Mouse (Mus musculus): ENCODE results near the gene Ksr2. TPM values are rescaled to one million over a fixed set of nuclear protein-coding genes. Genes with fewer than 3 reads are reported as not detected.

Ksr2 gene
- total and polyA plus RNA-seq, 3 experiments, result 0.36 to 1.3 (median 1.2) TPM

- peaks cover 4% of the 10 kb centered on the region for H3K27me3 ChIP-seq (replicated peaks)
- H3K4me1 ChIP-seq (ENCODE audit: control insufficient read depth in 1 of 2, insufficient read depth in 2 of 2), result 0 out of 4 replicates have a peak, but pooled peaks cover 0 to 3% of the 10 kb centered on the region in 2 experiments
- H3K4me2 ChIP-seq (ENCODE audit: insufficient read depth, low read depth, poor library complexity, severe bottlenecking), result no peak overlapping the region
- H3K9ac ChIP-seq (ENCODE audit: insufficient read depth, low read depth), result no peak overlapping the region
- no peaks in the 10 kb centered on the region for H3K79me2 ChIP-seq (replicated peaks; ENCODE audit: control insufficient read depth, extremely low read depth, insufficient read depth, poor library complexity, severe bottlenecking)
- in situ Hi-C loops (cut with MboI; ENCODE audit: low pct_ligation_motif_present, low pct_unique_long_range_greater_than_20kb, low sequenced_read_pairs), result no loop called here
- no peak overlapping the region for H3K27ac ChIP-seq (ENCODE audit: insufficient read depth, low read depth)
- H3K9me3 ChIP-seq (replicated peaks; ENCODE audit: low read length), result peaks cover 2% of the 10 kb centered on the region
- no peak for DNase-seq (ENCODE audit: extremely low read depth)
- dilution Hi-C loops (cut with MboI; ENCODE audit: extremely low pct_ligation_motif_present, extremely low pct_unique_long_range_greater_than_20kb, low sequenced_read_pairs), result no loop called here
- no peak for TF ChIP-seq CHD1 (IDR thresholded peaks at IDR 0.05; ENCODE audit: low read depth, low read length)
- TF ChIP-seq TBP (conservative IDR thresholded peaks at IDR 0.05; ENCODE audit: low read depth, low read length), result no peak
- no peak for TF ChIP-seq MAFK (IDR thresholded peaks at IDR 0.05; ENCODE audit: insufficient replicate concordance, low read length)
- no peak for TF ChIP-seq RCOR1 (conservative IDR thresholded peaks at IDR 0.05; ENCODE audit: low read depth, low read length)
- no peak for TF ChIP-seq EP300 (IDR thresholded peaks at IDR 0.05; ENCODE audit: low read length)
- TF ChIP-seq ZKSCAN1 (IDR thresholded peaks at IDR 0.05; ENCODE audit: borderline replicate concordance, low read depth, low read length), result no peak
- no peak for TF ChIP-seq MXI1 (IDR thresholded peaks at IDR 0.05; ENCODE audit: low read depth, low read length)
- no peak for TF ChIP-seq POLR2AphosphoS2 (IDR thresholded peaks at IDR 0.05; ENCODE audit: low read depth, low read length)
- TF ChIP-seq JUN (IDR thresholded peaks at IDR 0.05; ENCODE audit: insufficient read depth, low read depth, low read length), result no peak
- TF ChIP-seq SMC3 (IDR thresholded peaks at IDR 0.05; ENCODE audit: low read depth, low read length), result no peak
- TF ChIP-seq TCF12 (IDR thresholded peaks at IDR 0.05; ENCODE audit: low read depth, low read length), result no peak
- no peak for TF ChIP-seq USF2 (conservative IDR thresholded peaks at IDR 0.05; ENCODE audit: low read depth, low read length)
- TF ChIP-seq NELFE (IDR thresholded peaks at IDR 0.05; ENCODE audit: low read depth, low read length), result no peak
- TF ChIP-seq IRF4 (IDR thresholded peaks at IDR 0.05; ENCODE audit: low read depth, low read length), result no peak
- no peak for TF ChIP-seq CHD2 (IDR thresholded peaks at IDR 0.05; ENCODE audit: low read length)
- TF ChIP-seq BHLHE40 (IDR thresholded peaks at IDR 0.05; ENCODE audit: low read depth, low read length), result no peak
- no peaks in the 10 kb centered on the region for H3K36me3 ChIP-seq (replicated peaks in 1 of 2; ENCODE audit: control insufficient read depth in 1 of 2, insufficient read depth in 1 of 2, low read length in 1 of 2)
- H3K4me3 ChIP-seq (replicated peaks in 1 of 3; ENCODE audit: low read depth in 2 of 3, low read length in 2 of 3, poor library complexity in 1 of 3), result no peak overlapping the region
These were observed 376.3 kb downstream of the Ksr2 start for GRCm38 (mm10) chr5:117790071-117790470.

- H3K9me3 ChIP-seq (replicated peaks; ENCODE audit: low read length), result no peaks in the 10 kb centered on the region
- DNase-seq (ENCODE audit: extremely low read depth), result no peak
These were observed 378.1 kb downstream of the Ksr2 start for GRCm38 (mm10) chr5:117791875-117792274.

More at GRCm38 (mm10) chr5:117791875-117792274, 378.1 kb downstream of the Ksr2 start:
- no peaks in the 10 kb centered on the region for H3K36me3 ChIP-seq (replicated peaks in 1 of 2; ENCODE audit: control insufficient read depth in 1 of 2, insufficient read depth in 1 of 2, low read length in 1 of 2)
- no peaks in the 10 kb centered on the region for H3K79me2 ChIP-seq (replicated peaks; ENCODE audit: control insufficient read depth, extremely low read depth, insufficient read depth, poor library complexity, severe bottlenecking)
- no peak overlapping the region for H3K4me2 ChIP-seq (ENCODE audit: insufficient read depth, low read depth, poor library complexity, severe bottlenecking)
- in situ Hi-C loops (cut with MboI; ENCODE audit: low pct_ligation_motif_present, low pct_unique_long_range_greater_than_20kb, low sequenced_read_pairs), result no loop called here
- no peak overlapping the region for H3K27ac ChIP-seq (ENCODE audit: insufficient read depth, low read depth)
- no peak overlapping the region for H3K4me3 ChIP-seq (replicated peaks in 1 of 3; ENCODE audit: low read depth in 2 of 3, low read length in 2 of 3, poor library complexity in 1 of 3)
- no peak overlapping the region for H3K9ac ChIP-seq (ENCODE audit: insufficient read depth, low read depth)
- 0 out of 4 replicates have a peak, but pooled peaks cover 0 to 3% of the 10 kb centered on the region in 2 experiments for H3K4me1 ChIP-seq (ENCODE audit: control insufficient read depth in 1 of 2, insufficient read depth in 2 of 2)
- TF ChIP-seq PAX5 (IDR thresholded peaks at IDR 0.05; ENCODE audit: low read length) (no peak), MYC (IDR thresholded peaks at IDR 0.05; ENCODE audit: low read depth, low read length) (no peak), SMC3 (IDR thresholded peaks at IDR 0.05; ENCODE audit: low read depth, low read length) (no peak), CHD1 (IDR thresholded peaks at IDR 0.05; ENCODE audit: low read depth, low read length) (no peak), UBTF (IDR thresholded peaks at IDR 0.05; ENCODE audit: low read depth, low read length) (no peak), POLR2A (IDR thresholded peaks at IDR 0.05; ENCODE audit: low read depth, low read length) (no peak), SIN3A (IDR thresholded peaks at IDR 0.05; ENCODE audit: low read length) (no peak), HCFC1 (IDR thresholded peaks at IDR 0.05; ENCODE audit: low read depth, low read length) (no peak), MAZ (IDR thresholded peaks at IDR 0.05; ENCODE audit: low read depth, low read length) (no peak), USF1 (IDR thresholded peaks at IDR 0.05; ENCODE audit: low read depth, low read length) (no peak), ZMIZ1 (IDR thresholded peaks at IDR 0.05; ENCODE audit: low read depth, low read length) (no peak), ZC3H11A (IDR thresholded peaks at IDR 0.05; ENCODE audit: low read depth, low read length) (no peak), EP300 (IDR thresholded peaks at IDR 0.05; ENCODE audit: low read length) (no peak), TCF12 (IDR thresholded peaks at IDR 0.05; ENCODE audit: low read depth, low read length) (no peak), NRF1 (IDR thresholded peaks at IDR 0.05; ENCODE audit: low read depth, low read length) (no peak), ETS1 (conservative IDR thresholded peaks at IDR 0.05; ENCODE audit: low read depth, low read length) (no peak)
- H3K27me3 ChIP-seq (replicated peaks), result peaks cover 4% of the 10 kb centered on the region
- dilution Hi-C loops (cut with MboI; ENCODE audit: extremely low pct_ligation_motif_present, extremely low pct_unique_long_range_greater_than_20kb, low sequenced_read_pairs), result no loop called here
